Mouse (Mus musculus): ENCODE measurements around the gene D930020B18Rik. TPM values are rescaled to one million over a fixed set of nuclear protein-coding genes. Genes with fewer than 3 reads are reported as not detected.

D930020B18Rik gene
- polyA plus RNA-seq, 1 experiment from 2014 or later: not detected

- H3K9ac ChIP-seq (replicated peaks): no peak overlapping the region
- peaks cover 14% of the 10 kb centered on the region; the same call in 1 of the 2 replicates for H3K4me1 ChIP-seq (ENCODE audit: insufficient read depth)
- H3K27ac ChIP-seq (ENCODE audit: low read depth): no peak overlapping the region
- DNase-seq (no peak), ATAC-seq (no peak)
- no peak overlapping the region for H3K4me3 ChIP-seq (ENCODE audit: low read depth, low read length)
- no peak overlapping the region for H3K4me2 ChIP-seq (ENCODE audit: low read depth, low read length)
- no peaks in the 10 kb centered on the region for H3K9me3 ChIP-seq (ENCODE audit: low read length)
- H3K36me3 ChIP-seq (replicated peaks; ENCODE audit: insufficient read depth, low read length): no peaks in the 10 kb centered on the region
- no peaks in the 10 kb centered on the region for H3K27me3 ChIP-seq (ENCODE audit: insufficient read depth, low read length)
- TF ChIP-seq CTCF (IDR thresholded peaks at IDR 0.05; ENCODE audit: low read depth) (no peak), EP300 (IDR thresholded peaks at IDR 0.05; ENCODE audit: low read depth) (no peak)
- whole genome bisulfite sequencing (ENCODE audit: insufficient replicate concordance): 80% methylated on average over 6 of the region's 6 CpGs
Observed at GRCm38 (mm10) chr10:121628561-121629040, 12.8 kb upstream of the D930020B18Rik start.

- H3K36me3 ChIP-seq (replicated peaks; ENCODE audit: insufficient read depth, low read length): no peaks in the 10 kb centered on the region
- H3K4me3 ChIP-seq (ENCODE audit: low read depth, low read length): no peak overlapping the region
- H3K9ac ChIP-seq (replicated peaks): no peak overlapping the region
- DNase-seq: no peak
- H3K9me3 ChIP-seq (ENCODE audit: low read length): no peaks in the 10 kb centered on the region
- WGBS (ENCODE audit: insufficient replicate concordance): 40% methylated on average over 1 of the region's 1 CpGs
- H3K4me1 ChIP-seq (ENCODE audit: insufficient read depth): no peaks in the 10 kb centered on the region
- no peaks in the 10 kb centered on the region for H3K27me3 ChIP-seq (ENCODE audit: insufficient read depth, low read length)
- no peak for TF ChIP-seq CTCF (IDR thresholded peaks at IDR 0.05; ENCODE audit: low read depth)
- no peak for TF ChIP-seq EP300 (IDR thresholded peaks at IDR 0.05; ENCODE audit: low read depth)
- H3K4me2 ChIP-seq (ENCODE audit: low read depth, low read length): no peak overlapping the region
- no peak overlapping the region for H3K27ac ChIP-seq (ENCODE audit: low read depth)
- no peak for ATAC-seq
Observed at GRCm38 (mm10) chr10:121634159-121634558, 7.2 kb upstream of the D930020B18Rik start.

DNA sequence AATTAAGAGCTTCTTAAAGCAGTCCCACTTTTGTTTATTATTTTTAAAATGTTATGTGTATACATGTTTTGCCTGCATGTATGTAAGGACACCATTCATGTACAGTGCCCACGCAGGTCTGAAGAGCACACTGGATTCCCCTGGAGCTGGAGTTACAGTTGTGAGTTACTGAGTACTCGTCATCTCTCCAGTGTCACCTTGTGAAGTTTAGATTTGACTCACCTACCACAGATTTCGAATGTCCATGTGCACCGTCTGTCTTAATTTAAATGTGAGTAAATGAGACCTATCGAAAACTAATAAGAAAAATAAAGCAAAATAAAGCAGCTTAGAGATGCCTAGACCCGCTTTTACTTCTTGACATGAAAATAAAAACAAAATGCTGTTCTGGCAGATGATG, 5.1 kb upstream of the D930020B18Rik start:
- WGBS (ENCODE audit: insufficient replicate concordance): 81% methylated on average over 6 of the region's 6 CpGs
- ATAC-seq: no peak

DNA sequence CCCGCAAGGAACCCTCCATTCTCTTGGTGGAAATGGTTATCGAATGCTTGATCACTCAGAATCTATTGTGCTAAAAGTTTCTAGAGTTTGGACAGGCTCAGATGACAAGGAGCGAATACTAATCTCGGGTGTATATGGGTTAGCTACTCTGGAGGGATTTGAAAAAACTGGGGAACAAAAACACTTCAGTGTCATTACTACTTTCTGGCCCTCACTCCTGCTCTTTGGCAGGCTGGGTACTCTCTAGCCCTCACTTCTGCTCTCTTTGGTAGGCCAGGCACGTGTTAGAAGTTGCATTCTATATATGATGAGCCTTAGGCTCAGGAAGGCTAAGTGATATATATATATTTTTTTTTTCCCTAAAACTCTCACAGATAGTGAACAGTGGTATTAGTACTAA, 1.8 kb upstream of the D930020B18Rik start:
- DNase-seq (no peak), ATAC-seq (no peak)
- peaks cover 16% of the 10 kb centered on the region; the same call in 1 of the 2 replicates for H3K4me1 ChIP-seq (ENCODE audit: insufficient read depth)
- H3K4me3 ChIP-seq (ENCODE audit: low read depth, low read length): no peak overlapping the region
- no peak overlapping the region for H3K27ac ChIP-seq (ENCODE audit: low read depth)
- peaks cover 41% of the 10 kb centered on the region for H3K27me3 ChIP-seq (ENCODE audit: insufficient read depth, low read length)
- no peaks in the 10 kb centered on the region for H3K36me3 ChIP-seq (replicated peaks; ENCODE audit: insufficient read depth, low read length)
- no peak overlapping the region for H3K4me2 ChIP-seq (ENCODE audit: low read depth, low read length)
- H3K9ac ChIP-seq (replicated peaks): no peak overlapping the region
- H3K9me3 ChIP-seq (ENCODE audit: low read length): no peaks in the 10 kb centered on the region
- TF ChIP-seq CTCF (IDR thresholded peaks at IDR 0.05; ENCODE audit: low read depth) (no peak), EP300 (IDR thresholded peaks at IDR 0.05; ENCODE audit: low read depth) (no peak)
- WGBS (ENCODE audit: insufficient replicate concordance): 79% methylated on average over 5 of the region's 5 CpGs

More for the DNA sequence above, 5.1 kb upstream of the D930020B18Rik start:
- no peaks in the 10 kb centered on the region for H3K9me3 ChIP-seq (ENCODE audit: low read length)
- no peak for DNase-seq
- peaks cover 15% of the 10 kb centered on the region for H3K27me3 ChIP-seq (ENCODE audit: insufficient read depth, low read length)
- H3K36me3 ChIP-seq (replicated peaks; ENCODE audit: insufficient read depth, low read length): no peaks in the 10 kb centered on the region
- no peak overlapping the region for H3K4me3 ChIP-seq (ENCODE audit: low read depth, low read length)
- peaks cover 4% of the 10 kb centered on the region; the same call in 1 of the 2 replicates for H3K4me1 ChIP-seq (ENCODE audit: insufficient read depth)
- no peak overlapping the region for H3K27ac ChIP-seq (ENCODE audit: low read depth)
- no peak overlapping the region for H3K9ac ChIP-seq (replicated peaks)
- no peak for TF ChIP-seq EP300 (IDR thresholded peaks at IDR 0.05; ENCODE audit: low read depth)
- TF ChIP-seq CTCF (IDR thresholded peaks at IDR 0.05; ENCODE audit: low read depth): no peak
- H3K4me2 ChIP-seq (ENCODE audit: low read depth, low read length): no peak overlapping the region

DNA sequence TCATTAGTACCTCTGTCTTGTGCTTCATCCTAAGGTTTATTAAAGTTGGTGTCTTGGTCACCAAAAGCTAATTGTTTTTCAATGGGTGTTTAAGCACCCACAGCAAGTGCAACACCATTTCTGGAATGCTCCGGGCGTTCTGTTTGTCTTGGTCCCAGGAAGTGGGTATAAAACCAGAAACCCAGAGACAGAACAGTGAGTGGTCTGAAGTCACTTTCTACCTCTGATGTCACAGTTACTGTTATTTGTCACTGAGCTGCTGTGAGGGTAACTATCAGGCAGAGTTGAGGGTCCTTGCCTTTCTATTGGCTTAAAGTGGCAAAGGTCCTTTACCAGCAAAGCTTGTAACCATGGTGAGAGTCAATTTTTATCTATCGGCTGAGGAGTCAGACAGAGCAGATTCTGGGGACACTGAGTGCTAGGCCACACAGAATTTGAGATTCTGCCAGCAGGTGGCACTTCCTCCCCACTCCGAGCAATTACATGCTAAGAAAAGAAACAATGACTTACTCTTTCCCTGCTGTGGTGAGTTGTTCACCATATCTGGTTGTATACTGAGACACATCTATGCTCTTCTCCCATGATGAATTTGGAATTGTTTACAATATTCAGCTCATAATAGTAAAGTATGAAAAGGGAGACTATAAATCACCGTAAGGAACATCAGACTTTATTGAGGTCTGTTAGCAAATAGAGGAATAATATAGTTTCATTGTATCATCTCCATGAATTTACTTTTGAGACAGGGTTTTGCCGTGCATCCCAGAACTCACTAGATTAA, 1.0 kb upstream of the D930020B18Rik start:
- Histone ChIP-seq H3K4me2 (ENCODE audit: low read depth, low read length) (peak overlapping the region; percentile 72), H3K27ac (ENCODE audit: low read depth) (no peak overlapping the region), H3K36me3 (replicated peaks; ENCODE audit: insufficient read depth, low read length) (no peaks in the 10 kb centered on the region), H3K27me3 (ENCODE audit: insufficient read depth, low read length) (peaks cover 41% of the 10 kb centered on the region), H3K4me3 (ENCODE audit: low read depth, low read length) (peak overlapping the region; percentile 55; the same call in 1 of the 2 replicates), H3K4me1 (ENCODE audit: insufficient read depth) (peaks cover 16% of the 10 kb centered on the region; the same call in 1 of the 2 replicates), H3K9me3 (ENCODE audit: low read length) (no peaks in the 10 kb centered on the region), H3K9ac (replicated peaks) (no peak overlapping the region)
- ATAC-seq (no peak), DNase-seq (peak; percentile 36)
- no peak for TF ChIP-seq EP300 (IDR thresholded peaks at IDR 0.05; ENCODE audit: low read depth)
- TF ChIP-seq CTCF (IDR thresholded peaks at IDR 0.05; ENCODE audit: low read depth): peak; percentile 63
- 46% methylated on average over 6 of the region's 6 CpGs for WGBS (ENCODE audit: insufficient replicate concordance)

DNA sequence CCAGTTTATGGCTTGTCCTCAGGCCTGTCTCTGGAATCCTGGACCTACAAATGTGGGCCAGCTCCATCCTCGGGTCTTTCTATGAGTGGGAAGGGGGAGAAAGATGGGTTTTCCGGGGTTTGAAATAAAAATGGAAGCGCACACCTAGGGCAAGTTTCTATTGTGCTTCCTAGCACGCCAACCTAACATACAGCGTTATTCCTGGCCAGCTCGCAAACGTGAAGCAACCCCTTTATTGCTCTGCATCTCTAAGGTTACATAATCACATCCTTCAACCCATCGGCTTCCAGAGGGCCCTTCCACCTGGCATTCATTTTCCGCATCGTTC, 480 bp upstream of the D930020B18Rik start:
- ATAC-seq (no peak), DNase-seq (no peak)
- Histone ChIP-seq H3K4me2 (ENCODE audit: low read depth, low read length) (peak overlapping the region; percentile 72), H3K4me1 (ENCODE audit: insufficient read depth) (peaks cover 16% of the 10 kb centered on the region; the same call in 1 of the 2 replicates), H3K27me3 (ENCODE audit: insufficient read depth, low read length) (peaks cover 41% of the 10 kb centered on the region), H3K36me3 (replicated peaks; ENCODE audit: insufficient read depth, low read length) (no peaks in the 10 kb centered on the region), H3K9me3 (ENCODE audit: low read length) (no peaks in the 10 kb centered on the region), H3K4me3 (ENCODE audit: low read depth, low read length) (peak overlapping the region; percentile 55), H3K9ac (replicated peaks) (no peak overlapping the region; the same call in 1 of the 2 replicates), H3K27ac (ENCODE audit: low read depth) (no peak overlapping the region)
- no peak for TF ChIP-seq EP300 (IDR thresholded peaks at IDR 0.05; ENCODE audit: low read depth)
- TF ChIP-seq CTCF (IDR thresholded peaks at IDR 0.05; ENCODE audit: low read depth): no peak
- 14% methylated on average over 10 of the region's 10 CpGs for WGBS (ENCODE audit: insufficient replicate concordance)

Measured in liver, postnatal 0 days (tissue).